Mouse (Mus musculus): Measurements from ENCODE around the gene Spen. TPM values are rescaled to one million over a fixed set of nuclear protein-coding genes. Genes with fewer than 3 reads are reported as not detected.
"Not testable (repeated sequence)": the region's sequence is repeated elsewhere in the genome, so short reads cannot be mapped to it uniquely, and the experiment has no call there.

Gene Spen
- 10 to 100 TPM; 55.3 to 66.7 TPM for total RNA-seq (2021)

GRCm38 (mm10) chr4:141538408-141539212 lies at the start of gene Spen:
Spen (minus strand) TSS chr4:141538597.
- peak; percentile 91 to 93 for DNase-seq

- DNase-seq = no peak
Measured at GRCm38 (mm10) chr4:141583919-141584318, 45.5 kb upstream of the Spen start.

- DNase-seq = no peak
Measured at GRCm38 (mm10) chr4:141581051-141581450, 42.7 kb upstream of the Spen start.

GRCm38 (mm10) chr4:141578833-141579232 lies 40.4 kb upstream of the Spen start:
- DNase-seq = no peak

- DNase-seq = no peak
Measured at GRCm38 (mm10) chr4:141576877-141577276, 38.5 kb upstream of the Spen start.

- no peak for DNase-seq
Measured at GRCm38 (mm10) chr4:141576404-141576803, 38.0 kb upstream of the Spen start.

GRCm38 (mm10) chr4:141574789-141575702 lies 36.6 kb upstream of the Spen start:
- DNase-seq = peak; percentile 76 to 81

GRCm38 (mm10) chr4:141573359-141573966 lies 35.1 kb upstream of the Spen start:
- DNase-seq = no peak

- DNase-seq = no peak
Measured at GRCm38 (mm10) chr4:141572668-141573358, 34.4 kb upstream of the Spen start.

- no peak for DNase-seq
Measured at GRCm38 (mm10) chr4:141571934-141572333, 33.5 kb upstream of the Spen start.

- DNase-seq = no peak
Measured at GRCm38 (mm10) chr4:141571337-141571739, 32.9 kb upstream of the Spen start.

- no peak for DNase-seq
Measured at GRCm38 (mm10) chr4:141570821-141571220, 32.4 kb upstream of the Spen start.

GRCm38 (mm10) chr4:141570004-141570403 lies 31.6 kb upstream of the Spen start:
- no peak for DNase-seq

GRCm38 (mm10) chr4:141568966-141569365 lies 30.6 kb upstream of the Spen start:
- no peak for DNase-seq

GRCm38 (mm10) chr4:141567174-141567573 lies 28.8 kb upstream of the Spen start:
- DNase-seq = not testable (repeated sequence)

- DNase-seq = no peak
Measured at GRCm38 (mm10) chr4:141566187-141566586, 27.8 kb upstream of the Spen start.

- DNase-seq = no peak
Measured at GRCm38 (mm10) chr4:141565325-141565724, 26.9 kb upstream of the Spen start.

- DNase-seq = no peak
Measured at GRCm38 (mm10) chr4:141564660-141565059, 26.3 kb upstream of the Spen start.

GRCm38 (mm10) chr4:141564209-141564608 lies 25.8 kb upstream of the Spen start:
- DNase-seq = no peak

GRCm38 (mm10) chr4:141562281-141562680 lies 23.9 kb upstream of the Spen start:
- DNase-seq = no peak

GRCm38 (mm10) chr4:141561331-141561919 lies 23.0 kb upstream of the Spen start:
- not testable (repeated sequence) for DNase-seq

GRCm38 (mm10) chr4:141559898-141560263 lies 21.5 kb upstream of the Spen start:
- DNase-seq = peak in 1 of 2 experiments; percentile 53
